Mouse (Mus musculus): ENCODE results near the gene Abhd17a. TPM values are rescaled to one million over a fixed set of nuclear protein-coding genes. Genes with fewer than 3 reads are reported as not detected.
A peak's percentile ranks its signal among the peaks of the same experiment; 100 is the strongest.

The Abhd17a gene
- polyA plus RNA-seq, 1 experiment from 2014 or later, result 105 TPM

GRCm38 (mm10) chr10:80604988-80605387, 14.8 kb upstream of the Abhd17a start:
- WGBS, result 89% methylated on average over 2 of the region's 2 CpGs

GRCm38 (mm10) chr10:80604001-80604509, 13.9 kb upstream of the Abhd17a start:
- Histone ChIP-seq H3K27ac (ENCODE audit: low read length) (no peak overlapping the region), H3K27me3 (replicated peaks; ENCODE audit: insufficient read depth, low read length) (no peaks in the 10 kb centered on the region), H3K9ac (replicated peaks; ENCODE audit: low read depth) (peak overlapping the region; percentile 1; the same call in 1 of the 2 replicates), H3K36me3 (ENCODE audit: insufficient read depth, low read length) (peaks cover 6% of the 10 kb centered on the region; the same call in 1 of the 2 replicates), H3K4me3 (ENCODE audit: low read depth, low read length) (no peak overlapping the region), H3K9me3 (ENCODE audit: low read length) (no peaks in the 10 kb centered on the region), H3K4me1 (ENCODE audit: insufficient read depth, low read depth, low read length) (peaks cover 12% of the 10 kb centered on the region; the same call in 1 of the 2 replicates), H3K4me2 (replicated peaks; ENCODE audit: low read depth, low read length) (no peak overlapping the region; the same call in 1 of the 2 replicates)
- no peak for ATAC-seq
- TF ChIP-seq CTCF (IDR thresholded peaks at IDR 0.05), result no peak
- no peak for TF ChIP-seq EP300 (IDR thresholded peaks at IDR 0.05)
- 89% methylated on average over 7 of the region's 7 CpGs for WGBS
- no peak for DNase-seq (ENCODE audit: low spot score)

More at GRCm38 (mm10) chr10:80604988-80605387, 14.8 kb upstream of the Abhd17a start:
- Histone ChIP-seq H3K4me1 (ENCODE audit: insufficient read depth, low read depth, low read length) (peaks cover 12% of the 10 kb centered on the region; the same call in 1 of the 2 replicates), H3K4me2 (replicated peaks; ENCODE audit: low read depth, low read length) (no peak overlapping the region), H3K27me3 (replicated peaks; ENCODE audit: insufficient read depth, low read length) (no peaks in the 10 kb centered on the region), H3K36me3 (ENCODE audit: insufficient read depth, low read length) (peaks cover 6% of the 10 kb centered on the region; the same call in 1 of the 2 replicates), H3K9me3 (ENCODE audit: low read length) (no peaks in the 10 kb centered on the region), H3K4me3 (ENCODE audit: low read depth, low read length) (no peak overlapping the region), H3K27ac (ENCODE audit: low read length) (no peak overlapping the region), H3K9ac (replicated peaks; ENCODE audit: low read depth) (no peak overlapping the region)
- TF ChIP-seq EP300 (IDR thresholded peaks at IDR 0.05) (no peak), CTCF (IDR thresholded peaks at IDR 0.05) (no peak)
- no peak for DNase-seq (ENCODE audit: low spot score)
- no peak for ATAC-seq

GRCm38 (mm10) chr10:80603364-80603763, 13.2 kb upstream of the Abhd17a start:
- Histone ChIP-seq H3K4me3 (ENCODE audit: low read depth, low read length) (peak overlapping the region; percentile 75), H3K27ac (ENCODE audit: low read length) (peak overlapping the region; percentile 77), H3K9ac (replicated peaks; ENCODE audit: low read depth) (peak overlapping the region; percentile 1), H3K36me3 (ENCODE audit: insufficient read depth, low read length) (peaks cover 6% of the 10 kb centered on the region; the same call in 1 of the 2 replicates), H3K9me3 (ENCODE audit: low read length) (no peaks in the 10 kb centered on the region), H3K4me1 (ENCODE audit: insufficient read depth, low read depth, low read length) (peaks cover 12% of the 10 kb centered on the region; the same call in 1 of the 2 replicates), H3K27me3 (replicated peaks; ENCODE audit: insufficient read depth, low read length) (no peaks in the 10 kb centered on the region), H3K4me2 (replicated peaks; ENCODE audit: low read depth, low read length) (peak overlapping the region; percentile 55)
- ATAC-seq (no peak), DNase-seq (ENCODE audit: low spot score) (no peak)
- TF ChIP-seq CTCF (IDR thresholded peaks at IDR 0.05) (no peak), EP300 (IDR thresholded peaks at IDR 0.05) (no peak)
- 20% methylated on average over 7 of the region's 7 CpGs for WGBS

DNA sequence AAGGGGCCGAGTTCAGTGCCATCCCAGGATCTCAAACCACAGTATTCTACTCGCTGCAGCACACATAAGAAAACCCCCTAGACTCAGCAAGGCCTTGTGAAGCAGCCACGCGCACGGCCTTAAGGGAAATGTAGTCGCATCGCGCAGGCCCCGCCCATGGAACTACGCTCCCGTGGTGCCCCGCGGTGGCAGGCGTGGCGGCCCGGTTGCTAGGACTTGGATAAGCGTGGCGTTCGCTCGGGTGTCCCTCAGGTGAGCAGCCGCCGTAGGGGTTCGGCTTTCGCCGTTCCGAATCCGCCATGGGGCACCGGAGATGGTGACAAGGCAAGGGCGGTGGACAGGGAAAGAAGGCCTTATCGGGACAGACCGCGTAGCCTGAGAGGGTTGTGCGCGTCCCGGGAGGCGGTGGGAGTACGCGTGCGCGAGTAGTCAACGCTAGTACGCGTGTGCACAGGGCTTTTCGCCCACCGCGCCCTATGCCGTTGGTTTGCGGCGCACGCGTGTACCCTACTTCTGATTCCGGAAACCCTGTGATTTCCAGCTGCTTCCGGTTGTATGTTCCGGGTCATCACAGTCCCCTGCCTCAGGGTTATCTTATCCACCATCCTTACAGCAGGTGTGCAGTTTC, 12.7 kb upstream of the Abhd17a start, which contains the start of the genes Scamp4 and Adat3:
Scamp4 (plus strand) TSS at position 175 of the 628 bp plus-strand sequence.
Adat3 (plus strand) TSS at position 183 of the 628 bp plus-strand sequence.
- H3K9me3 ChIP-seq (ENCODE audit: low read length), result no peaks in the 10 kb centered on the region
- peaks cover 6% of the 10 kb centered on the region; the same call in 1 of the 2 replicates for H3K36me3 ChIP-seq (ENCODE audit: insufficient read depth, low read length)
- ATAC-seq, result peak; percentile 97
- 0% methylated on average over 51 of the region's 54 CpGs for WGBS
- H3K4me2 ChIP-seq (replicated peaks; ENCODE audit: low read depth, low read length), result peak within 1 kb of the TSS; percentile 55
- DNase-seq (ENCODE audit: low spot score), result peak; percentile 97
- TF ChIP-seq EP300 (IDR thresholded peaks at IDR 0.05), result no peak
- TF ChIP-seq CTCF (IDR thresholded peaks at IDR 0.05), result 0 out of 2 replicates have a peak, but pooled peaks have one; percentile 6
- peak within 1 kb of the TSS; percentile 82 for H3K27ac ChIP-seq (ENCODE audit: low read length)
- no peaks in the 10 kb centered on the region for H3K27me3 ChIP-seq (replicated peaks; ENCODE audit: insufficient read depth, low read length)
- H3K9ac ChIP-seq (replicated peaks; ENCODE audit: low read depth), result peak within 1 kb of the TSS; percentile 1
- peaks cover 12% of the 10 kb centered on the region; the same call in 1 of the 2 replicates for H3K4me1 ChIP-seq (ENCODE audit: insufficient read depth, low read depth, low read length)
- H3K4me3 ChIP-seq (ENCODE audit: low read depth, low read length), result peak within 1 kb of the TSS; percentile 75

DNA sequence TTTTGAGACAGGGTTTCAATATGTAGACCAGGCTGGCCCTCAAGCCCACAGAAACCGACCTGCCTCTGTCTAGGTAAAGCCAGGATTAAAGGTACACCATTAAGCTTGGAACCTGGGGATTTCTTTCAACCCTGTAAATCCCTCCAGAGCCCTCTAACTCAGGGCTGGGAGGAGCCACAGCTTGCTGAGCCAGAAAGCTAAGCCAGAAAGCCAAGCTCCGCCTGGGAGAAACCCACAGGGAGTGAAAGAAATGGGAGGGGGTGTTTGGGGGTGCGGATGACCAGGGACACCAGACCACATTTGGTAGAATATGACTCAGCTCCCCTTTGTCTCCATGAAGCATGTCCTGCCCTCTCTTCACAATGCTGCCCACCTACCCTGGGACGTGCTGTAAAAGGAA, 6.2 kb upstream of the Abhd17a start:
- no peak for DNase-seq (ENCODE audit: low spot score)
- Histone ChIP-seq H3K36me3 (ENCODE audit: insufficient read depth, low read length) (no peaks in the 10 kb centered on the region), H3K27ac (ENCODE audit: low read length) (no peak overlapping the region), H3K4me1 (ENCODE audit: insufficient read depth, low read depth, low read length) (no peaks in the 10 kb centered on the region), H3K9me3 (ENCODE audit: low read length) (no peaks in the 10 kb centered on the region), H3K9ac (replicated peaks; ENCODE audit: low read depth) (no peak overlapping the region), H3K4me2 (replicated peaks; ENCODE audit: low read depth, low read length) (no peak overlapping the region), H3K27me3 (replicated peaks; ENCODE audit: insufficient read depth, low read length) (no peaks in the 10 kb centered on the region), H3K4me3 (ENCODE audit: low read depth, low read length) (no peak overlapping the region)
- no peak; the same call in 1 of the 2 replicates for ATAC-seq
- WGBS, result 43% methylated on average over 4 of the region's 4 CpGs
- TF ChIP-seq CTCF (IDR thresholded peaks at IDR 0.05) (no peak), EP300 (IDR thresholded peaks at IDR 0.05) (no peak)

GRCm38 (mm10) chr10:80589127-80589878, 838 bp downstream of the Abhd17a start:
- Histone ChIP-seq H3K9ac (replicated peaks; ENCODE audit: low read depth) (peak overlapping the region; percentile 90), H3K4me1 (ENCODE audit: insufficient read depth, low read depth, low read length) (peaks cover 22% of the 10 kb centered on the region; the same call in 1 of the 2 replicates), H3K9me3 (ENCODE audit: low read length) (no peaks in the 10 kb centered on the region), H3K4me2 (replicated peaks; ENCODE audit: low read depth, low read length) (peak overlapping the region; percentile 95), H3K27me3 (replicated peaks; ENCODE audit: insufficient read depth, low read length) (no peaks in the 10 kb centered on the region), H3K36me3 (ENCODE audit: insufficient read depth, low read length) (no peaks in the 10 kb centered on the region), H3K27ac (ENCODE audit: low read length) (peak overlapping the region; percentile 78), H3K4me3 (ENCODE audit: low read depth, low read length) (peak overlapping the region; percentile 88)
- no peak for ATAC-seq
- DNase-seq (ENCODE audit: low spot score), result peak; percentile 51
- WGBS, result 10% methylated on average over 12 of the region's 12 CpGs
- TF ChIP-seq EP300 (IDR thresholded peaks at IDR 0.05) (no peak), CTCF (IDR thresholded peaks at IDR 0.05) (no peak)
